ENCODE assay signal across 8 mouse cellular contexts in genomic region chr16:45743591-45744144, GRCm38 (mm10). TPM values are rescaled to one million over a fixed set of nuclear protein-coding genes. Genes with fewer than 3 reads are reported as not detected.
DNase-seq lines count a peak whose midpoint lies in the region; ATAC-seq and TF ChIP-seq lines count a peak whose summit lies in the region.

No protein-coding gene starts in this region.

- H3K36me3 ChIP-seq in heart, embryonic 11.5 days (ENCODE audit: control insufficient read depth, insufficient read depth, low read length) = peaks cover 4% of the 10 kb centered on the region
- H3K36me3 ChIP-seq in CH12.LX (replicated peaks in 1 of 2; ENCODE audit: control insufficient read depth in 1 of 2, insufficient read depth in 1 of 2, low read length in 1 of 2) = peaks cover 2 to 11% of the 10 kb centered on the region in 2 experiments
- H3K36me3 ChIP-seq in forebrain, embryonic 10.5 days (replicated peaks) = peaks cover 20% of the 10 kb centered on the region
- H3K36me3 ChIP-seq in liver, embryonic 12.5 days = peaks cover 16% of the 10 kb centered on the region

- no peaks in the 10 kb centered on the region for H3K9me3 ChIP-seq in heart, embryonic 11.5 days (replicated peaks; ENCODE audit: control insufficient read depth, low read length)
- H3K9me3 ChIP-seq in CH12.LX (replicated peaks; ENCODE audit: low read length) = no peaks in the 10 kb centered on the region
- H3K9me3 ChIP-seq in forebrain, embryonic 10.5 days = no peaks in the 10 kb centered on the region
- H3K9me3 ChIP-seq in liver, embryonic 12.5 days (replicated peaks) = no peaks in the 10 kb centered on the region

- no peaks in the 10 kb centered on the region for H3K27me3 ChIP-seq in heart, embryonic 11.5 days (ENCODE audit: control insufficient read depth, insufficient read depth, low read length)
- no peaks in the 10 kb centered on the region for H3K27me3 ChIP-seq in CH12.LX (replicated peaks)
- no peaks in the 10 kb centered on the region for H3K27me3 ChIP-seq in forebrain, embryonic 10.5 days (ENCODE audit: poor library complexity, severe bottlenecking)
- H3K27me3 ChIP-seq in liver, embryonic 12.5 days (replicated peaks) = no peaks in the 10 kb centered on the region

- peak overlapping the region; percentile 29; the same call in 1 of the 2 replicates for H3K27ac ChIP-seq in heart, embryonic 11.5 days (ENCODE audit: low read depth, low read length)
- no peak overlapping the region for H3K27ac ChIP-seq in CH12.LX (ENCODE audit: insufficient read depth, low read depth)
- H3K27ac ChIP-seq in forebrain, embryonic 10.5 days = peak overlapping the region; percentile 92
- H3K27ac ChIP-seq in liver, embryonic 12.5 days = no peak overlapping the region

- no peak overlapping the region; the same call in 1 of the 2 replicates for H3K4me3 ChIP-seq in heart, embryonic 11.5 days (ENCODE audit: low read depth, low read length)
- no peak overlapping the region for H3K4me3 ChIP-seq in CH12.LX (replicated peaks in 1 of 3; ENCODE audit: low read depth in 2 of 3, low read length in 2 of 3, poor library complexity in 1 of 3)
- H3K4me3 ChIP-seq in forebrain, embryonic 10.5 days = peak overlapping the region; percentile 60
- H3K4me3 ChIP-seq in liver, embryonic 12.5 days = no peak overlapping the region

- no peak overlapping the region; the same call in 1 of the 2 replicates for H3K9ac ChIP-seq in heart, embryonic 11.5 days (ENCODE audit: low read depth, low read length)
- H3K9ac ChIP-seq in CH12.LX (ENCODE audit: insufficient read depth, low read depth) = no peak overlapping the region
- H3K9ac ChIP-seq in liver, embryonic 12.5 days = no peak overlapping the region

- TF ChIP-seq RAD21 in CH12.LX (IDR thresholded peaks at IDR 0.05; ENCODE audit: low read depth, low read length) = no peak

- peak overlapping the region; percentile 67; the same call in 1 of the 2 replicates for H3K4me2 ChIP-seq in heart, embryonic 11.5 days
- peak overlapping the region; percentile 79 for H3K4me2 ChIP-seq in CH12.LX (ENCODE audit: insufficient read depth, low read depth, poor library complexity, severe bottlenecking)
- H3K4me2 ChIP-seq in liver, embryonic 12.5 days = peak overlapping the region; percentile 78

- no peak for DNase-seq in heart, postnatal 25 days (ENCODE audit: low spot score)
- DNase-seq in CH12.LX (ENCODE audit: extremely low read depth) = peak; percentile 18
- no peak for DNase-seq in forebrain, embryonic 10.5 days (ENCODE audit: extremely low spot score, low spot score)
- no peak for DNase-seq in adrenal gland, postnatal 25 days
- DNase-seq in adrenal gland, postnatal 10 days = no peak

- WGBS in heart, embryonic 11.5 days (ENCODE audit: insufficient replicate concordance) = 72% methylated on average over 4 of the region's 4 CpGs
- 67% methylated on average over 4 of the region's 4 CpGs for WGBS in forebrain, embryonic 10.5 days
- 69% methylated on average over 4 of the region's 4 CpGs for WGBS in liver, embryonic 12.5 days (ENCODE audit: insufficient replicate concordance)

- in situ Hi-C loops in CH12.LX (cut with MboI; ENCODE audit: low pct_ligation_motif_present, low pct_unique_long_range_greater_than_20kb, low sequenced_read_pairs) = no loop called here

- TF ChIP-seq POLR2A in CH12.LX (IDR thresholded peaks at IDR 0.05; ENCODE audit: low read depth, low read length) = no peak

- dilution Hi-C loops in CH12.LX (cut with MboI; ENCODE audit: extremely low pct_ligation_motif_present, extremely low pct_unique_long_range_greater_than_20kb, low sequenced_read_pairs) = no loop called here

- intact Hi-C loops in heart, postnatal 25 days (cut with DNase I) = loop anchor here (5.0 kb wide), 1 partner anchor 269 kb away; the partner anchor contains the start of gene Plcxd2

- H3K79me2 ChIP-seq in CH12.LX (replicated peaks; ENCODE audit: control insufficient read depth, extremely low read depth, insufficient read depth, poor library complexity, severe bottlenecking) = peaks cover 17% of the 10 kb centered on the region

- no peak for TF ChIP-seq EP300 in CH12.LX (IDR thresholded peaks at IDR 0.05; ENCODE audit: low read length)

- no peak for TF ChIP-seq CTCF in CH12.LX (conservative IDR thresholded peaks at IDR 0.05 in 1 of 2, IDR thresholded peaks at IDR 0.05 in 1 of 2; ENCODE audit: low read depth in 2 of 2, low read length in 2 of 2)

- peaks cover 6% of the 10 kb centered on the region; the same call in 1 of the 2 replicates for H3K4me1 ChIP-seq in heart, embryonic 11.5 days (ENCODE audit: control insufficient read depth, insufficient read depth, low read length)
- H3K4me1 ChIP-seq in CH12.LX (ENCODE audit: control insufficient read depth in 1 of 2, insufficient read depth in 2 of 2) = peaks cover 2 to 35% of the 10 kb centered on the region in 2 experiments; a peak in 3 of 4 replicates
- H3K4me1 ChIP-seq in forebrain, embryonic 10.5 days = peaks cover 26% of the 10 kb centered on the region
- H3K4me1 ChIP-seq in liver, embryonic 12.5 days = peaks cover 16% of the 10 kb centered on the region

- ATAC-seq in heart, embryonic 11.5 days (replicated peaks; ENCODE audit: insufficient number of reproducible peaks, low FRiP score, low TSS enrichment) = no peak
- ATAC-seq in liver, embryonic 12.5 days = no peak
- no peak for ATAC-seq in inflammation-experienced regulatory T-cells, adult 6 months

TF ChIP-seq in CH12.LX, 34 proteins besides CTCF, POLR2A, EP300 and RAD21:
- TF ChIP-seq MXI1 (IDR thresholded peaks at IDR 0.05; ENCODE audit: low read depth, low read length) = no peak
- no peak for TF ChIP-seq UBTF (IDR thresholded peaks at IDR 0.05; ENCODE audit: low read depth, low read length)
- no peak for TF ChIP-seq USF1 (IDR thresholded peaks at IDR 0.05; ENCODE audit: low read depth, low read length)
- no peak for TF ChIP-seq CHD2 (IDR thresholded peaks at IDR 0.05; ENCODE audit: low read length)
- TF ChIP-seq RCOR1 (conservative IDR thresholded peaks at IDR 0.05; ENCODE audit: low read depth, low read length) = no peak
- no peak for TF ChIP-seq ELF1 (IDR thresholded peaks at IDR 0.05; ENCODE audit: low read depth, low read length)

RNA-seq across cellular contexts. Expression of gene Abhd10, which starts 0.9 kb away (rescaled TPM):
- polyA plus RNA-seq in heart, embryonic 11.5 days (2014; fragmentation: Nextera tagmentation; extraction: Ambion mirVana) = 28.7 and 29.3 TPM in 2 replicates
- 10 to 100 TPM; 16.0 to 18.6 TPM for total RNA-seq in heart, postnatal 25 days (2021)
- 13.8 and 14.1 TPM in 2 replicates for total RNA-seq in CH12.LX (2012; rRNA removed)
- total RNA-seq in CH12.LX (2014; rRNA removed) = 19.3 and 20.1 TPM in 2 replicates
- 18.2 and 20.5 TPM in 2 replicates for polyA plus RNA-seq in CH12.LX (2012; ENCODE audit: insufficient read length, low read depth)
- polyA plus RNA-seq in forebrain, embryonic 10.5 days (2016; fragmentation: Nextera tagmentation; extraction: Ambion mirVana) = 41.2 and 41.4 TPM in 2 replicates
- 22.7 and 24.3 TPM in 2 replicates for polyA plus RNA-seq in liver, embryonic 12.5 days (2016; fragmentation: Nextera tagmentation; extraction: Ambion mirVana)
- 10 to 100 TPM; 22.7 to 25.9 (median 24.1) TPM for polyA plus RNA-seq in inflammation-experienced regulatory T-cells, adult 6 months (2017; shearing (Covaris generic))
- total RNA-seq in adrenal gland, postnatal 25 days (2021) = 23.3 and 30.0 TPM in 2 replicates
- 10 to 100 TPM; 23.0 to 26.4 TPM for total RNA-seq in adrenal gland, postnatal 10 days (2021)

RNA-seq across cellular contexts. Expression of gene Tagln3, which starts 19.3 kb away (rescaled TPM):
- polyA plus RNA-seq in heart, embryonic 11.5 days (2014; fragmentation: Nextera tagmentation; extraction: Ambion mirVana) = 16.3 and 18.3 TPM in 2 replicates
- total RNA-seq in heart, postnatal 25 days (2021) = under 1 TPM; 0.60 to 0.61 TPM
- 0.17 and 0.21 TPM in 2 replicates for total RNA-seq in CH12.LX (2012; rRNA removed)
- total RNA-seq in CH12.LX (2014; rRNA removed) = 0.19 TPM in 1 of 2 replicates, not detected in the other
- 0.69 and 0.79 TPM in 2 replicates for polyA plus RNA-seq in CH12.LX (2012; ENCODE audit: insufficient read length, low read depth)
- 83.4 and 104 TPM in 2 replicates for polyA plus RNA-seq in forebrain, embryonic 10.5 days (2016; fragmentation: Nextera tagmentation; extraction: Ambion mirVana)
- polyA plus RNA-seq in liver, embryonic 12.5 days (2016; fragmentation: Nextera tagmentation; extraction: Ambion mirVana) = 0.76 and 0.77 TPM in 2 replicates
- polyA plus RNA-seq in inflammation-experienced regulatory T-cells, adult 6 months (2017; shearing (Covaris generic)) = 1 to 10 TPM in 1 of 3 experiments, under 1 TPM in 1, not detected in 1; 0.55 to 1.1 TPM
- total RNA-seq in adrenal gland, postnatal 25 days (2021) = 4.9 and 5.0 TPM in 2 replicates
- total RNA-seq in adrenal gland, postnatal 10 days (2021) = 10 to 100 TPM in 1 of 2 experiments, 1 to 10 TPM in 1; 7.1 to 12.1 TPM

RNA-seq across cellular contexts. Expression of gene Tmprss7, which starts 50.2 kb away (rescaled TPM):
- 0.09 and 0.31 TPM in 2 replicates for polyA plus RNA-seq in heart, embryonic 11.5 days (2014; fragmentation: Nextera tagmentation; extraction: Ambion mirVana)
- not detected for total RNA-seq in heart, postnatal 25 days (2021)
- total RNA-seq in CH12.LX (2012; rRNA removed) = not detected in 2 replicates
- not detected in 2 replicates for total RNA-seq in CH12.LX (2014; rRNA removed)
- polyA plus RNA-seq in CH12.LX (2012; ENCODE audit: insufficient read length, low read depth) = not detected in 2 replicates
- 0.31 and 0.42 TPM in 2 replicates for polyA plus RNA-seq in forebrain, embryonic 10.5 days (2016; fragmentation: Nextera tagmentation; extraction: Ambion mirVana)
- 0.29 and 0.44 TPM in 2 replicates for polyA plus RNA-seq in liver, embryonic 12.5 days (2016; fragmentation: Nextera tagmentation; extraction: Ambion mirVana)
- polyA plus RNA-seq in inflammation-experienced regulatory T-cells, adult 6 months (2017; shearing (Covaris generic)) = not detected
- total RNA-seq in adrenal gland, postnatal 25 days (2021) = 0.21 TPM in 1 of 2 replicates, not detected in the other
- total RNA-seq in adrenal gland, postnatal 10 days (2021) = under 1 TPM; 0.30 to 0.82 TPM

Comparison
In these comparisons a context has a peak if more than half of its experiments do, and no peak if none do; other contexts are left out.
1. H3K27ac ChIP-seq: peak in heart, embryonic 11.5 days (single experiment) and forebrain, embryonic 10.5 days (single experiment); none in CH12.LX (single experiment) and liver, embryonic 12.5 days (single experiment).
2. Peak in every context shown above with its lines, with median percentiles within 50 percentile points of each other: H3K4me2 ChIP-seq.